Mouse (Mus musculus) liver, embryonic 13.5 days (tissue): ENCODE measurements around the gene Tmem256. TPM values are rescaled to one million over a fixed set of nuclear protein-coding genes. Genes with fewer than 3 reads are reported as not detected.

Experiments
- ATAC-seq: fragments of 200-750 bp; cut with Nextera tagmentation; 2 replicates; pipeline ENCODE4 v1.8.0; 2017; ENCODE audit warnings: low read depth, mild to moderate bottlenecking, moderate number of reproducible peaks, moderate library complexity
- DNase-seq: peaks from one replicate; pipeline ENCODE4 v3.0.0; 2022
- H3K27ac ChIP-seq: fragments of 300-500 bp; sonication (generic); 2 replicates; pipeline ENCODE4 v1.5.1; 2015; ENCODE audit warnings: moderate library complexity, mild to moderate bottlenecking, inconsistent platforms
- H3K27me3 ChIP-seq: fragments of 300-500 bp; sonication (generic); 2 replicates; pipeline ENCODE4 v1.6.1; 2015; ENCODE audit warnings: mild to moderate bottlenecking, inconsistent platforms
- H3K36me3 ChIP-seq: fragments of 300-500 bp; sonication (generic); 2 replicates; pipeline ENCODE4 v1.6.1; 2015; ENCODE audit warnings: mild to moderate bottlenecking, inconsistent platforms
- H3K4me1 ChIP-seq: fragments of 300-500 bp; sonication (generic); replicated peaks from 2 replicates; pipeline ENCODE4 v1.6.1; 2015; ENCODE audit warnings: inconsistent platforms
- H3K4me2 ChIP-seq: fragments of 300-500 bp; sonication (generic); 2 replicates; pipeline ENCODE4 v1.6.1; 2015; ENCODE audit warnings: inconsistent platforms, mild to moderate bottlenecking, moderate library complexity
- H3K4me3 ChIP-seq: fragments of 300-500 bp; sonication (generic); replicated peaks from 2 replicates; pipeline ENCODE4 v1.5.1; 2015; ENCODE audit warnings: mild to moderate bottlenecking, inconsistent platforms
- H3K9ac ChIP-seq: fragments of 300-500 bp; sonication (generic); 2 replicates; pipeline ENCODE4 v1.6.1; 2015; ENCODE audit warnings: mild to moderate bottlenecking, inconsistent platforms
- H3K9me3 ChIP-seq: fragments of 300-500 bp; sonication (generic); replicated peaks from 2 replicates; pipeline ENCODE4 v1.6.1; 2016; ENCODE audit warnings: inconsistent platforms
- WGBS: fragments of 180-500 bp; shearing (Covaris S2); methylation state at CpG from one replicate; pipeline ENCODE4 v1.1.7; 2015; ENCODE audit not compliant: insufficient replicate concordance; 5-methylcytosine and 5-hydroxymethylcytosine counted together
- polyA plus RNA-seq: library from polyadenylated mRNA; unstranded; fragments of >200 nt; fragmentation: Nextera tagmentation; extraction: Ambion mirVana; gene quantifications from 2 replicates; pipeline ENCODE4 v1.2.1, GENCODE M21; 2015

Tmem256 gene
- polyA plus RNA-seq, 1 experiment from 2014 or later, result 345 TPM

GRCm38 (mm10) chr11:69837604-69837951 lies 736 bp upstream of the Tmem256 start, which contains the start of gene Nlgn2:
TSS of gene Nlgn2 (minus strand) at chr11:69837784.
- WGBS, result under 1% methylated on average over 32 of the region's 32 CpGs

GRCm38 (mm10) chr11:69838714-69839104 lies 395 bp downstream of the Tmem256 start:
- Histone ChIP-seq H3K27ac (peak overlapping the region; percentile 85), H3K27me3 (peaks cover 41% of the 10 kb centered on the region), H3K36me3 (0 out of 2 replicates have a peak, but pooled peaks cover 3% of the 10 kb centered on the region), H3K4me3 (peak overlapping the region; percentile 70), H3K9ac (peak overlapping the region; percentile 80), H3K4me1 (peaks cover 63% of the 10 kb centered on the region), H3K4me2 (peak overlapping the region; percentile 95), H3K9me3 (no peaks in the 10 kb centered on the region)
- 2% methylated on average over 7 of the region's 7 CpGs for WGBS
- peak; percentile 2; the same call in 1 of the 2 replicates for ATAC-seq
- DNase-seq, result no peak

More at GRCm38 (mm10) chr11:69837604-69837951, 736 bp upstream of the Tmem256 start, which contains the start of gene Nlgn2:
- H3K27ac ChIP-seq, result peak within 1 kb of the TSS; percentile 85
- no peaks in the 10 kb centered on the region for H3K9me3 ChIP-seq
- DNase-seq, result no peak
- peak; percentile 35 for ATAC-seq
- H3K4me1 ChIP-seq, result peaks cover 59% of the 10 kb centered on the region
- H3K9ac ChIP-seq, result peak within 1 kb of the TSS; percentile 80
- H3K4me2 ChIP-seq, result peak within 1 kb of the TSS; percentile 95
- 0 out of 2 replicates have a peak, but pooled peaks cover 3% of the 10 kb centered on the region for H3K36me3 ChIP-seq
- peak within 1 kb of the TSS; percentile 70 for H3K4me3 ChIP-seq
- H3K27me3 ChIP-seq, result peaks cover 52% of the 10 kb centered on the region

GRCm38 (mm10) chr11:69846198-69846680 lies 7.9 kb downstream of the Tmem256 start, which contains the start of gene Plscr3:
TSS of gene Plscr3 (plus strand) at chr11:69846376.
- peak within 1 kb of the TSS; percentile 94 for H3K4me2 ChIP-seq
- DNase-seq (peak; percentile 88), ATAC-seq (peak; percentile 89)
- H3K4me1 ChIP-seq, result peaks cover 74% of the 10 kb centered on the region
- H3K27me3 ChIP-seq, result no peaks in the 10 kb centered on the region
- peak within 1 kb of the TSS; percentile 79 for H3K4me3 ChIP-seq
- peak within 1 kb of the TSS; percentile 90 for H3K9ac ChIP-seq
- peaks cover 36% of the 10 kb centered on the region for H3K36me3 ChIP-seq
- peak within 1 kb of the TSS; percentile 99 for H3K27ac ChIP-seq
- H3K9me3 ChIP-seq, result no peaks in the 10 kb centered on the region
- 0% methylated on average over 38 of the region's 38 CpGs for WGBS

- H3K4me3 ChIP-seq, result peak overlapping the region; percentile 79
- peak overlapping the region; percentile 90 for H3K9ac ChIP-seq
- WGBS, result 13% methylated on average over 37 of the region's 37 CpGs
- H3K27ac ChIP-seq, result peak overlapping the region; percentile 99
- peaks cover 43% of the 10 kb centered on the region for H3K36me3 ChIP-seq
- H3K4me2 ChIP-seq, result peak overlapping the region; percentile 94
- no peaks in the 10 kb centered on the region for H3K27me3 ChIP-seq
- ATAC-seq (peak; percentile 66), DNase-seq (peak; percentile 65)
- H3K4me1 ChIP-seq, result peaks cover 81% of the 10 kb centered on the region
- no peaks in the 10 kb centered on the region for H3K9me3 ChIP-seq
Observed at GRCm38 (mm10) chr11:69846738-69847688, 8.7 kb downstream of the Tmem256 start.

GRCm38 (mm10) chr11:69848021-69848420 lies 9.7 kb downstream of the Tmem256 start:
- H3K36me3 ChIP-seq, result peaks cover 51% of the 10 kb centered on the region
- WGBS, result 93% methylated on average over 6 of the region's 6 CpGs
- ATAC-seq (no peak), DNase-seq (no peak)
- H3K9me3 ChIP-seq, result no peaks in the 10 kb centered on the region
- peaks cover 86% of the 10 kb centered on the region for H3K4me1 ChIP-seq
- H3K4me2 ChIP-seq, result peak overlapping the region; percentile 94
- H3K27me3 ChIP-seq, result no peaks in the 10 kb centered on the region
- H3K9ac ChIP-seq, result peak overlapping the region; percentile 90
- peak overlapping the region; percentile 99 for H3K27ac ChIP-seq
- H3K4me3 ChIP-seq, result peak overlapping the region; percentile 79

GRCm38 (mm10) chr11:69849128-69849527 lies 10.8 kb downstream of the Tmem256 start:
- H3K27ac ChIP-seq, result peak overlapping the region; percentile 99
- 72% methylated on average over 9 of the region's 9 CpGs for WGBS

GRCm38 (mm10) chr11:69849884-69850283 lies 11.6 kb downstream of the Tmem256 start:
- Histone ChIP-seq H3K9ac (no peak overlapping the region), H3K4me1 (peaks cover 92% of the 10 kb centered on the region), H3K27me3 (no peaks in the 10 kb centered on the region), H3K9me3 (no peaks in the 10 kb centered on the region), H3K27ac (peak overlapping the region; percentile 99), H3K36me3 (peaks cover 51% of the 10 kb centered on the region), H3K4me2 (no peak overlapping the region), H3K4me3 (no peak overlapping the region)
- 83% methylated on average over 15 of the region's 15 CpGs for WGBS
- no peak for ATAC-seq
- DNase-seq, result no peak

More at GRCm38 (mm10) chr11:69849128-69849527, 10.8 kb downstream of the Tmem256 start:
- Histone ChIP-seq H3K9ac (peak overlapping the region; percentile 19; the same call in 1 of the 2 replicates), H3K4me2 (no peak overlapping the region), H3K36me3 (peaks cover 51% of the 10 kb centered on the region), H3K27me3 (no peaks in the 10 kb centered on the region), H3K9me3 (no peaks in the 10 kb centered on the region), H3K4me1 (peaks cover 87% of the 10 kb centered on the region), H3K4me3 (no peak overlapping the region)
- ATAC-seq (no peak), DNase-seq (no peak)

GRCm38 (mm10) chr11:69850754-69851153 lies 12.4 kb downstream of the Tmem256 start:
- WGBS, result 58% methylated on average over 8 of the region's 8 CpGs
- Histone ChIP-seq H3K27me3 (no peaks in the 10 kb centered on the region), H3K4me2 (peak overlapping the region; percentile 17; the same call in 1 of the 2 replicates), H3K27ac (peak overlapping the region; percentile 99), H3K9me3 (no peaks in the 10 kb centered on the region), H3K9ac (peak overlapping the region; percentile 30; the same call in 1 of the 2 replicates), H3K4me1 (peaks cover 93% of the 10 kb centered on the region), H3K4me3 (no peak overlapping the region), H3K36me3 (peaks cover 51% of the 10 kb centered on the region)
- ATAC-seq, result no peak
- no peak for DNase-seq

- H3K9ac ChIP-seq, result peak overlapping the region; percentile 76
- H3K4me2 ChIP-seq, result peak overlapping the region; percentile 67
- H3K36me3 ChIP-seq, result peaks cover 36% of the 10 kb centered on the region
- H3K4me1 ChIP-seq, result peaks cover 77% of the 10 kb centered on the region
- WGBS, result 15% methylated on average over 7 of the region's 7 CpGs
- H3K27me3 ChIP-seq, result peaks cover 16% of the 10 kb centered on the region
- H3K4me3 ChIP-seq, result peak overlapping the region; percentile 43
- H3K9me3 ChIP-seq, result no peaks in the 10 kb centered on the region
- H3K27ac ChIP-seq, result peak overlapping the region; percentile 99
- ATAC-seq, result peak; percentile 92
- peak; percentile 95 for DNase-seq
Observed at GRCm38 (mm10) chr11:69853994-69854393, 15.7 kb downstream of the Tmem256 start.

GRCm38 (mm10) chr11:69854680-69855079 lies 16.4 kb downstream of the Tmem256 start:
- H3K4me3 ChIP-seq, result peak overlapping the region; percentile 35
- H3K4me2 ChIP-seq, result peak overlapping the region; percentile 61
- ATAC-seq, result no peak
- H3K36me3 ChIP-seq, result peaks cover 29% of the 10 kb centered on the region
- H3K9ac ChIP-seq, result peak overlapping the region; percentile 70
- H3K9me3 ChIP-seq, result no peaks in the 10 kb centered on the region
- DNase-seq, result no peak
- peaks cover 70% of the 10 kb centered on the region for H3K4me1 ChIP-seq
- peak overlapping the region; percentile 99 for H3K27ac ChIP-seq
- 54% methylated on average over 10 of the region's 10 CpGs for WGBS
- H3K27me3 ChIP-seq, result peaks cover 21% of the 10 kb centered on the region

- 19% methylated on average over 16 of the region's 16 CpGs for WGBS
- ATAC-seq (peak; percentile 35), DNase-seq (peak; percentile 70)
- H3K4me1 ChIP-seq, result peaks cover 64% of the 10 kb centered on the region
- H3K27me3 ChIP-seq, result peaks cover 25% of the 10 kb centered on the region
- peaks cover 23% of the 10 kb centered on the region for H3K36me3 ChIP-seq
- H3K9me3 ChIP-seq, result no peaks in the 10 kb centered on the region
- H3K27ac ChIP-seq, result peak overlapping the region; percentile 99
- peak overlapping the region; percentile 61 for H3K4me2 ChIP-seq
- H3K4me3 ChIP-seq, result peak overlapping the region; percentile 35; the same call in 1 of the 2 replicates
- H3K9ac ChIP-seq, result peak overlapping the region; percentile 70
Observed at GRCm38 (mm10) chr11:69855347-69855746, 17.0 kb downstream of the Tmem256 start.
